Mouse (Mus musculus) forebrain, embryonic 15.5 days (tissue): Measurements from ENCODE around the gene Bsdc1. TPM values are rescaled to one million over a fixed set of nuclear protein-coding genes. Genes with fewer than 3 reads are reported as not detected.
"Not testable (repeated sequence)": the region's sequence is repeated elsewhere in the genome, so short reads cannot be mapped to it uniquely, and the experiment has no call there.

Experiments
- ATAC-seq: fragments of 200-750 bp; cut with Nextera tagmentation; replicated peaks from 2 replicates; pipeline ENCODE4 v1.8.0; 2017; ENCODE audit warnings: mild to moderate bottlenecking, moderate TSS enrichment, moderate library complexity
- H3K27ac ChIP-seq: fragments of 300-500 bp; sonication (generic); replicated peaks from 2 replicates; pipeline ENCODE4 v1.5.1; 2015; ENCODE audit warnings: mild to moderate bottlenecking, inconsistent platforms
- H3K27me3 ChIP-seq: fragments of 300-500 bp; sonication (generic); 2 replicates; pipeline ENCODE4 v1.6.1; 2015; ENCODE audit warnings: inconsistent platforms
- H3K36me3 ChIP-seq: fragments of 300-500 bp; sonication (generic); 2 replicates; pipeline ENCODE4 v1.6.1; 2015; ENCODE audit warnings: mild to moderate bottlenecking, inconsistent platforms
- H3K4me1 ChIP-seq: fragments of 300-500 bp; sonication (generic); 2 replicates; pipeline ENCODE4 v1.6.1; 2015; ENCODE audit warnings: inconsistent platforms
- H3K4me2 ChIP-seq: fragments of 300-500 bp; sonication (generic); replicated peaks from 2 replicates; pipeline ENCODE4 v1.6.1; 2015; ENCODE audit warnings: mild to moderate bottlenecking, inconsistent platforms
- H3K4me3 ChIP-seq: fragments of 300-500 bp; sonication (generic); 2 replicates; pipeline ENCODE4 v1.5.1; 2015; ENCODE audit warnings: mild to moderate bottlenecking, inconsistent platforms
- H3K9ac ChIP-seq: fragments of 300-500 bp; sonication (generic); replicated peaks from 2 replicates; pipeline ENCODE4 v1.6.1; 2015; ENCODE audit warnings: mild to moderate bottlenecking, inconsistent platforms
- H3K9me3 ChIP-seq: fragments of 300-500 bp; sonication (generic); 2 replicates; pipeline ENCODE4 v1.6.1; 2016; ENCODE audit warnings: inconsistent platforms
- WGBS: fragments of 180-500 bp; shearing (Covaris S2); methylation state at CpG from one replicate; pipeline ENCODE4 v1.1.7; 2015; ENCODE audit warnings: mixed read lengths; 5-methylcytosine and 5-hydroxymethylcytosine counted together
- polyA plus RNA-seq: library from polyadenylated mRNA; unstranded; fragments of >200 nt; fragmentation: Nextera tagmentation; extraction: Ambion mirVana; gene quantifications from 2 replicates; pipeline ENCODE4 v1.2.1, GENCODE M21; 2015

Gene Bsdc1
- polyA plus RNA-seq, 1 experiment from 2014 or later, result 41.6 TPM

- H3K27me3 ChIP-seq, H3K4me1 ChIP-seq, H3K27ac ChIP-seq, H3K9me3 ChIP-seq, H3K4me2 ChIP-seq, H3K9ac ChIP-seq, ATAC-seq, H3K4me3 ChIP-seq: not testable (repeated sequence)
- peaks cover 61% of the 10 kb centered on the region for H3K36me3 ChIP-seq
- WGBS, result 96% methylated on average over 6 of the region's 6 CpGs
These were observed 67.5 kb downstream of the Bsdc1 start for GRCm38 (mm10) chr4:129528901-129529300.

Other genes with a start within 250 kb of the Bsdc1 start
- gene C77080, start 200.2 kb upstream of the Bsdc1 start, polyA plus RNA-seq, result 4.1 and 4.5 TPM in 2 replicates
- 0.13 and 0.36 TPM in 2 replicates for gene Sync, start 174.0 kb upstream of the Bsdc1 start, polyA plus RNA-seq
- gene Rbbp4, start 126.2 kb upstream of the Bsdc1 start, polyA plus RNA-seq, result 434 and 436 TPM in 2 replicates
- gene Zbtb8os, start 125.9 kb upstream of the Bsdc1 start, polyA plus RNA-seq, result 28.7 and 29.1 TPM in 2 replicates
- gene Zbtb8a, start 83.5 kb upstream of the Bsdc1 start, polyA plus RNA-seq, result 16.1 and 17.8 TPM in 2 replicates
- gene Zbtb8b, start 20.7 kb upstream of the Bsdc1 start, polyA plus RNA-seq, result 7.3 and 7.5 TPM in 2 replicates
- gene Tssk3, start 29.4 kb downstream of the Bsdc1 start, polyA plus RNA-seq, result 0.34 TPM in 1 of 2 replicates, not detected in the other
- gene Fam229a, start 29.6 kb downstream of the Bsdc1 start, polyA plus RNA-seq, result 0.61 TPM in 1 of 2 replicates, not detected in the other
- 2,102 and 2,181 TPM in 2 replicates for gene Marcksl1, start 52.0 kb downstream of the Bsdc1 start, polyA plus RNA-seq
- 119 and 130 TPM in 2 replicates for gene Hdac1, start 81.1 kb downstream of the Bsdc1 start, polyA plus RNA-seq
- 7.6 and 9.2 TPM in 2 replicates for gene Lck, start 112.1 kb downstream of the Bsdc1 start, polyA plus RNA-seq
- gene Fam167b, start 117.0 kb downstream of the Bsdc1 start, polyA plus RNA-seq, result 0.25 and 0.41 TPM in 2 replicates
- 223 and 225 TPM in 2 replicates for gene Eif3i, start 139.1 kb downstream of the Bsdc1 start, polyA plus RNA-seq
- gene Tmem234, start 139.1 kb downstream of the Bsdc1 start, polyA plus RNA-seq, result 160 and 165 TPM in 2 replicates
- 3.5 and 3.7 TPM in 2 replicates for gene Dcdc2b, start 152.7 kb downstream of the Bsdc1 start, polyA plus RNA-seq
- 31.4 and 32.5 TPM in 2 replicates for gene Iqcc, start 157.5 kb downstream of the Bsdc1 start, polyA plus RNA-seq
- gene Ccdc28b, start 162.4 kb downstream of the Bsdc1 start, polyA plus RNA-seq, result 119 and 124 TPM in 2 replicates
- gene Txlna, start 179.5 kb downstream of the Bsdc1 start, polyA plus RNA-seq, result 64.7 and 68.3 TPM in 2 replicates
- 14.7 and 17.5 TPM in 2 replicates for gene Kpna6, start 211.2 kb downstream of the Bsdc1 start, polyA plus RNA-seq
- 19.4 and 19.6 TPM in 2 replicates for gene Tmem39b, start 235.3 kb downstream of the Bsdc1 start, polyA plus RNA-seq